Mouse (Mus musculus): ENCODE measurements at regions not wholly inside any gene's neighbourhood (a gene's known extent, or its start where the extent isn't known, plus 50 kb on each side); places are given as distances from the start of the nearest gene placed in this dataset.

- H3K27me3 ChIP-seq (ENCODE audit: control insufficient read depth, insufficient read depth, low read length), result no peaks in the 10 kb centered on the region
- H3K4me1 ChIP-seq (ENCODE audit: control insufficient read depth, insufficient read depth, low read length), result no peaks in the 10 kb centered on the region
- H3K9ac ChIP-seq (replicated peaks; ENCODE audit: low read depth, low read length), result no peak overlapping the region
- H3K4me3 ChIP-seq (ENCODE audit: low read depth, low read length), result no peak overlapping the region
- 83% methylated on average over 6 of the region's 6 CpGs for WGBS
- no peaks in the 10 kb centered on the region for H3K9me3 ChIP-seq (ENCODE audit: control insufficient read depth, low read depth, low read length)
- H3K4me2 ChIP-seq (replicated peaks; ENCODE audit: low read depth, low read length), result no peak overlapping the region
- no peaks in the 10 kb centered on the region for H3K36me3 ChIP-seq (ENCODE audit: control insufficient read depth, insufficient read depth, low read length)
- no peak overlapping the region for H3K27ac ChIP-seq (ENCODE audit: low read length)
- ATAC-seq (ENCODE audit: insufficient number of reproducible peaks, insufficient read depth, low FRiP score, low read depth), result no peak
Observed at GRCm38 (mm10) chr13:83045516-83045915, 458.3 kb upstream of the Mef2c start.

GRCm38 (mm10) chr13:83045970-83046369 lies 457.9 kb upstream of the Mef2c start:
- no peak for ATAC-seq (ENCODE audit: insufficient number of reproducible peaks, insufficient read depth, low FRiP score, low read depth)
- WGBS, result 63% methylated on average over 2 of the region's 2 CpGs
- no peaks in the 10 kb centered on the region for H3K27me3 ChIP-seq (ENCODE audit: control insufficient read depth, insufficient read depth, low read length)
- H3K27ac ChIP-seq (ENCODE audit: low read length), result no peak overlapping the region
- H3K4me3 ChIP-seq (ENCODE audit: low read depth, low read length), result no peak overlapping the region
- H3K4me2 ChIP-seq (replicated peaks; ENCODE audit: low read depth, low read length), result no peak overlapping the region
- no peaks in the 10 kb centered on the region for H3K9me3 ChIP-seq (ENCODE audit: control insufficient read depth, low read depth, low read length)
- H3K9ac ChIP-seq (replicated peaks; ENCODE audit: low read depth, low read length), result no peak overlapping the region
- H3K4me1 ChIP-seq (ENCODE audit: control insufficient read depth, insufficient read depth, low read length), result no peaks in the 10 kb centered on the region
- H3K36me3 ChIP-seq (ENCODE audit: control insufficient read depth, insufficient read depth, low read length), result no peaks in the 10 kb centered on the region

DNA sequence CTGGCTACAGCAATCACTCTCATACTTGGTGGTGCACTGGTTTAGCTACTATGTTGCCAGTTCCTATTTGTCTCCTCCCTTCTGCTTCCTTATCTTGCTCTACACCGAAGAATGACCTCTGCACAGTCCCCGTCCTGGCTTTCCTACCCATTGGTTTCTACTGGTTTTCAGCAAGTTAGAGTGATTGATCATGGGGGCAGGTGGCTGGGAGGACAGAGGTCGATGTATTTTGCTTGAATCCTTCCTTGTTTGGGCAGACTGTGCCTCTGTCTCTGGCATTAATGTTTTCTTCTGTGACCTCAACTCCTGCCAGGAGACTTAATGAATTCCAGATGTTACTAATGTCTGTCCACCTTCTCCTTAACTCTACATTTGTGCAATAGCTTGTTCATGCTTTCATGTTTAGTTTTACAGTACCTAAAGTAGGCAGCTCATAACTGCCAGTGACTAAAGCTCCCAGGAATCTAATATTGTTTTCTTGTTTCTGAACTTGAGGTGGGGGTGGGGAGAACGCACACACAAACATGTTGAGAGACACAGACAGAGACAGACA lies 457.2 kb upstream of the Mef2c start:
- no peaks in the 10 kb centered on the region for H3K4me1 ChIP-seq (ENCODE audit: control insufficient read depth, insufficient read depth, low read length)
- 35% methylated on average over 4 of the region's 4 CpGs for WGBS

GRCm38 (mm10) chr13:83055865-83056264 lies 448.0 kb upstream of the Mef2c start:
- H3K4me1 ChIP-seq (ENCODE audit: control insufficient read depth, insufficient read depth, low read length), result no peaks in the 10 kb centered on the region
- H3K27me3 ChIP-seq (ENCODE audit: control insufficient read depth, insufficient read depth, low read length), result no peaks in the 10 kb centered on the region
- no peak overlapping the region for H3K4me2 ChIP-seq (replicated peaks; ENCODE audit: low read depth, low read length)
- no peak overlapping the region for H3K9ac ChIP-seq (replicated peaks; ENCODE audit: low read depth, low read length)
- ATAC-seq (ENCODE audit: insufficient number of reproducible peaks, insufficient read depth, low FRiP score, low read depth), result no peak
- H3K27ac ChIP-seq (ENCODE audit: low read length), result no peak overlapping the region
- H3K9me3 ChIP-seq (ENCODE audit: control insufficient read depth, low read depth, low read length), result no peaks in the 10 kb centered on the region
- no peaks in the 10 kb centered on the region for H3K36me3 ChIP-seq (ENCODE audit: control insufficient read depth, insufficient read depth, low read length)
- H3K4me3 ChIP-seq (ENCODE audit: low read depth, low read length), result no peak overlapping the region
- 48% methylated on average over 2 of the region's 2 CpGs for WGBS

More for the DNA sequence above, 457.2 kb upstream of the Mef2c start:
- no peak overlapping the region for H3K27ac ChIP-seq (ENCODE audit: low read length)
- no peaks in the 10 kb centered on the region for H3K36me3 ChIP-seq (ENCODE audit: control insufficient read depth, insufficient read depth, low read length)
- no peak overlapping the region for H3K4me2 ChIP-seq (replicated peaks; ENCODE audit: low read depth, low read length)
- H3K9me3 ChIP-seq (ENCODE audit: control insufficient read depth, low read depth, low read length), result no peaks in the 10 kb centered on the region
- no peak for ATAC-seq (ENCODE audit: insufficient number of reproducible peaks, insufficient read depth, low FRiP score, low read depth)
- H3K9ac ChIP-seq (replicated peaks; ENCODE audit: low read depth, low read length), result no peak overlapping the region
- H3K27me3 ChIP-seq (ENCODE audit: control insufficient read depth, insufficient read depth, low read length), result no peaks in the 10 kb centered on the region
- no peak overlapping the region for H3K4me3 ChIP-seq (ENCODE audit: low read depth, low read length)

DNA sequence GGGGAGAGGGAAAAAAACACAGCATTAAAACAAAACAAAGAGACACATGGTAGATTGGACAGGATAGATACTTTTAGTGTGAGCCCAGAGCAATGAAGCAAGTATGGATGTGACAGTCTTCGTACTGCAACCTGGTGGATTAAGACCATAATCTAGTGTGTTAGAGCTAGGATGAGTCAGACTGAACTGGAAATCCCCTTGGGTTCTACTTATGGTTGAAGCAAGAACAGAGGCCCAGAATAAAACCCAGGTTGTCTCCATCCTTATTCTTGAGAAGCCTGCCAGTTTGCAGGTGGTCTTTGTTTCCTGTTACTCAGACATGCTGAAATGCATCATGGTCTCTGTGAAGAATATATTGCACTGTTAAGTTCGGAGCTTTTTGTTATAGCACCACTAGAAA lies 447.4 kb upstream of the Mef2c start:
- H3K4me2 ChIP-seq (replicated peaks; ENCODE audit: low read depth, low read length), result no peak overlapping the region
- ATAC-seq (ENCODE audit: insufficient number of reproducible peaks, insufficient read depth, low FRiP score, low read depth), result no peak
- H3K27me3 ChIP-seq (ENCODE audit: control insufficient read depth, insufficient read depth, low read length), result no peaks in the 10 kb centered on the region
- no peaks in the 10 kb centered on the region for H3K9me3 ChIP-seq (ENCODE audit: control insufficient read depth, low read depth, low read length)
- no peaks in the 10 kb centered on the region for H3K4me1 ChIP-seq (ENCODE audit: control insufficient read depth, insufficient read depth, low read length)
- H3K36me3 ChIP-seq (ENCODE audit: control insufficient read depth, insufficient read depth, low read length), result no peaks in the 10 kb centered on the region
- no peak overlapping the region for H3K9ac ChIP-seq (replicated peaks; ENCODE audit: low read depth, low read length)
- WGBS, result 81% methylated on average over 2 of the region's 2 CpGs
- no peak overlapping the region for H3K4me3 ChIP-seq (ENCODE audit: low read depth, low read length)
- no peak overlapping the region for H3K27ac ChIP-seq (ENCODE audit: low read length)

DNA sequence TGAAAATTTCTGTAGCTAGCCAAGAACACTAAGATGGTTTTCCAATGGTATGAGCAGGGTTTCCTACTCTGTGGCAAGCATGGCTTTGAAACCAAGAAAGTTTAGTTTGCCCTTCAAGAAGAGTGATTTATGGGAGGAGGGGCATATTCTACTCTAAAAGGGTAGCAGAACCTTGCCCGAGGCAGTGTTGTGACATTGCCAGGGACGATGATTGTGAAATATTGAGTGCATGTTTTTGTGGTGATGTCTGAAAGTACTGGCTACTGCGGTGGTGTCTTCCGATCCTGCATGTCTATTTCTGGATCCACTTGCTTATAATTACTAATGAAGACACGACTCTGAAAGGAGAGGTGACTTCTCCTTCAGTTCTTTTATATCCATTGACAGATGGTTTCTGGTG lies 439.1 kb upstream of the Mef2c start:
- no peak for ATAC-seq (ENCODE audit: insufficient number of reproducible peaks, insufficient read depth, low FRiP score, low read depth)
- Histone ChIP-seq H3K27me3 (ENCODE audit: control insufficient read depth, insufficient read depth, low read length) (no peaks in the 10 kb centered on the region), H3K27ac (ENCODE audit: low read length) (no peak overlapping the region), H3K4me1 (ENCODE audit: control insufficient read depth, insufficient read depth, low read length) (no peaks in the 10 kb centered on the region), H3K4me2 (replicated peaks; ENCODE audit: low read depth, low read length) (no peak overlapping the region), H3K9ac (replicated peaks; ENCODE audit: low read depth, low read length) (no peak overlapping the region), H3K36me3 (ENCODE audit: control insufficient read depth, insufficient read depth, low read length) (no peaks in the 10 kb centered on the region), H3K9me3 (ENCODE audit: control insufficient read depth, low read depth, low read length) (no peaks in the 10 kb centered on the region), H3K4me3 (ENCODE audit: low read depth, low read length) (no peak overlapping the region)
- 53% methylated on average over 5 of the region's 5 CpGs for WGBS

DNA sequence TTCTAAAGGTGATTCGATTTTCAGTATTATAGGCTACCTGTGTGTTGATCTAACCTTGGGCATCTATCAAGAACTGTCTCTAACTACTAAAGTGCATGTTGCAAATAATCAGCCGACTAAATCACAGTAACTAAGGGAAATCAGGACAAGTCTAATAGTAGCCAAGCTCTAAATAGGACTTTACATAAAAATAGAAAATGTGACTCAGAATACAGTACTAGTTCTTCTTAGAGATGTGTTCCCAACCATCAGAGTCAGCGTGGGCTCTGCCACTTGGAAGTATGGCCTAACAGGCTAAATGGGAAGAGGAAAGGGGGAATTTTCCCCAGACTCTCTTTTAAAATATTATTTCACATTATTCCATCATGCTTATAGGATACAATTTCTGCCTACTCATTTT lies 438.6 kb upstream of the Mef2c start:
- H3K36me3 ChIP-seq (ENCODE audit: control insufficient read depth, insufficient read depth, low read length), result no peaks in the 10 kb centered on the region
- 84% methylated on average over 3 of the region's 3 CpGs for WGBS

GRCm38 (mm10) chr13:83066115-83066753 lies 437.6 kb upstream of the Mef2c start:
- WGBS, result 56% methylated on average over 8 of the region's 8 CpGs
- Histone ChIP-seq H3K36me3 (ENCODE audit: control insufficient read depth, insufficient read depth, low read length) (no peaks in the 10 kb centered on the region), H3K27me3 (ENCODE audit: control insufficient read depth, insufficient read depth, low read length) (no peaks in the 10 kb centered on the region), H3K4me1 (ENCODE audit: control insufficient read depth, insufficient read depth, low read length) (no peaks in the 10 kb centered on the region), H3K4me3 (ENCODE audit: low read depth, low read length) (no peak overlapping the region), H3K27ac (ENCODE audit: low read length) (no peak overlapping the region), H3K9ac (replicated peaks; ENCODE audit: low read depth, low read length) (no peak overlapping the region), H3K9me3 (ENCODE audit: control insufficient read depth, low read depth, low read length) (no peaks in the 10 kb centered on the region), H3K4me2 (replicated peaks; ENCODE audit: low read depth, low read length) (no peak overlapping the region)
- no peak for ATAC-seq (ENCODE audit: insufficient number of reproducible peaks, insufficient read depth, low FRiP score, low read depth)

More for the DNA sequence above, 438.6 kb upstream of the Mef2c start:
- H3K27ac ChIP-seq (ENCODE audit: low read length), result no peak overlapping the region
- H3K4me1 ChIP-seq (ENCODE audit: control insufficient read depth, insufficient read depth, low read length), result no peaks in the 10 kb centered on the region
- H3K9ac ChIP-seq (replicated peaks; ENCODE audit: low read depth, low read length), result no peak overlapping the region
- no peak overlapping the region for H3K4me2 ChIP-seq (replicated peaks; ENCODE audit: low read depth, low read length)
- no peak overlapping the region for H3K4me3 ChIP-seq (ENCODE audit: low read depth, low read length)
- ATAC-seq (ENCODE audit: insufficient number of reproducible peaks, insufficient read depth, low FRiP score, low read depth), result no peak
- no peaks in the 10 kb centered on the region for H3K9me3 ChIP-seq (ENCODE audit: control insufficient read depth, low read depth, low read length)
- no peaks in the 10 kb centered on the region for H3K27me3 ChIP-seq (ENCODE audit: control insufficient read depth, insufficient read depth, low read length)

GRCm38 (mm10) chr13:83067496-83067895 lies 436.3 kb upstream of the Mef2c start:
- Histone ChIP-seq H3K4me3 (ENCODE audit: low read depth, low read length) (no peak overlapping the region), H3K9me3 (ENCODE audit: control insufficient read depth, low read depth, low read length) (no peaks in the 10 kb centered on the region), H3K4me2 (replicated peaks; ENCODE audit: low read depth, low read length) (no peak overlapping the region), H3K27ac (ENCODE audit: low read length) (no peak overlapping the region), H3K36me3 (ENCODE audit: control insufficient read depth, insufficient read depth, low read length) (no peaks in the 10 kb centered on the region), H3K9ac (replicated peaks; ENCODE audit: low read depth, low read length) (no peak overlapping the region), H3K4me1 (ENCODE audit: control insufficient read depth, insufficient read depth, low read length) (no peaks in the 10 kb centered on the region), H3K27me3 (ENCODE audit: control insufficient read depth, insufficient read depth, low read length) (no peaks in the 10 kb centered on the region)
- 73% methylated on average over 2 of the region's 2 CpGs for WGBS
- no peak for ATAC-seq (ENCODE audit: insufficient number of reproducible peaks, insufficient read depth, low FRiP score, low read depth)
